Mouse (Mus musculus): ENCODE data around the gene Gm340.

The Gm340 gene

GRCm38 (mm10) chr19:41615606-41616224 lies 33.5 kb downstream of the Gm340 start:
- DNase-seq: no peak

- DNase-seq: no peak
These were observed 34.1 kb downstream of the Gm340 start for GRCm38 (mm10) chr19:41616274-41616673.

GRCm38 (mm10) chr19:41617102-41617501 lies 34.9 kb downstream of the Gm340 start:
- DNase-seq: no peak

- no peak for DNase-seq
These were observed 36.0 kb downstream of the Gm340 start for GRCm38 (mm10) chr19:41618153-41618657.

GRCm38 (mm10) chr19:41618771-41619385 lies 36.7 kb downstream of the Gm340 start:
- DNase-seq: no peak

GRCm38 (mm10) chr19:41620366-41621092 lies 38.4 kb downstream of the Gm340 start:
- DNase-seq: no peak

GRCm38 (mm10) chr19:41628970-41629369 lies 46.8 kb downstream of the Gm340 start:
- DNase-seq: no peak

- DNase-seq: no peak
These were observed 47.4 kb downstream of the Gm340 start for GRCm38 (mm10) chr19:41629532-41629931.

- no peak for DNase-seq
These were observed 51.9 kb downstream of the Gm340 start for GRCm38 (mm10) chr19:41634099-41634498.

- DNase-seq: no peak
These were observed 52.8 kb downstream of the Gm340 start for GRCm38 (mm10) chr19:41634999-41635398.
